Mouse (Mus musculus): ENCODE data around the gene Metap2. TPM values are rescaled to one million over a fixed set of nuclear protein-coding genes. Genes with fewer than 3 reads are reported as not detected.

Metap2 gene
- polyA plus RNA-seq, 1 experiment from 2014 or later = 137 TPM

- ATAC-seq = no peak
- peaks cover 15% of the 10 kb centered on the region for H3K36me3 ChIP-seq (ENCODE audit: insufficient read depth, low read length)
These were observed 14.0 kb downstream of the Metap2 start for GRCm38 (mm10) chr10:93882738-93883364.

GRCm38 (mm10) chr10:93881918-93882317, 15.0 kb downstream of the Metap2 start:
- Histone ChIP-seq H3K27me3 (replicated peaks; ENCODE audit: insufficient read depth, low read length) (no peaks in the 10 kb centered on the region), H3K4me3 (ENCODE audit: low read depth, low read length) (no peak overlapping the region), H3K9me3 (ENCODE audit: low read length) (no peaks in the 10 kb centered on the region), H3K27ac (ENCODE audit: low read length) (no peak overlapping the region), H3K36me3 (ENCODE audit: insufficient read depth, low read length) (peaks cover 16% of the 10 kb centered on the region), H3K9ac (replicated peaks; ENCODE audit: low read depth) (no peak overlapping the region), H3K4me1 (ENCODE audit: insufficient read depth, low read depth, low read length) (no peaks in the 10 kb centered on the region), H3K4me2 (replicated peaks; ENCODE audit: low read depth, low read length) (no peak overlapping the region)
- ATAC-seq (no peak), DNase-seq (ENCODE audit: low spot score) (no peak)
- TF ChIP-seq CTCF (IDR thresholded peaks at IDR 0.05) = no peak
- no peak for TF ChIP-seq EP300 (IDR thresholded peaks at IDR 0.05)

More at GRCm38 (mm10) chr10:93882738-93883364, 14.0 kb downstream of the Metap2 start:
- Histone ChIP-seq H3K4me2 (replicated peaks; ENCODE audit: low read depth, low read length) (no peak overlapping the region), H3K9me3 (ENCODE audit: low read length) (no peaks in the 10 kb centered on the region), H3K9ac (replicated peaks; ENCODE audit: low read depth) (no peak overlapping the region), H3K27me3 (replicated peaks; ENCODE audit: insufficient read depth, low read length) (no peaks in the 10 kb centered on the region), H3K4me3 (ENCODE audit: low read depth, low read length) (no peak overlapping the region), H3K27ac (ENCODE audit: low read length) (no peak overlapping the region), H3K4me1 (ENCODE audit: insufficient read depth, low read depth, low read length) (no peaks in the 10 kb centered on the region)
- DNase-seq (ENCODE audit: low spot score) = no peak
- 83% methylated on average over 8 of the region's 8 CpGs for WGBS
- TF ChIP-seq EP300 (IDR thresholded peaks at IDR 0.05) (no peak), CTCF (IDR thresholded peaks at IDR 0.05) (no peak)

GRCm38 (mm10) chr10:93878732-93879131, 18.2 kb downstream of the Metap2 start:
- no peak overlapping the region for H3K9ac ChIP-seq (replicated peaks; ENCODE audit: low read depth)
- H3K36me3 ChIP-seq (ENCODE audit: insufficient read depth, low read length) = peaks cover 16% of the 10 kb centered on the region
- no peak overlapping the region for H3K4me2 ChIP-seq (replicated peaks; ENCODE audit: low read depth, low read length)
- TF ChIP-seq CTCF (IDR thresholded peaks at IDR 0.05) = no peak
- no peak for TF ChIP-seq EP300 (IDR thresholded peaks at IDR 0.05)
- no peaks in the 10 kb centered on the region for H3K4me1 ChIP-seq (ENCODE audit: insufficient read depth, low read depth, low read length)
- H3K4me3 ChIP-seq (ENCODE audit: low read depth, low read length) = no peak overlapping the region
- no peak for ATAC-seq
- no peak for DNase-seq (ENCODE audit: low spot score)
- WGBS = 96% methylated on average over 4 of the region's 4 CpGs
- no peak overlapping the region for H3K27ac ChIP-seq (ENCODE audit: low read length)
- no peaks in the 10 kb centered on the region for H3K27me3 ChIP-seq (replicated peaks; ENCODE audit: insufficient read depth, low read length)
- H3K9me3 ChIP-seq (ENCODE audit: low read length) = no peaks in the 10 kb centered on the region

GRCm38 (mm10) chr10:93876772-93877171, 20.1 kb downstream of the Metap2 start:
- ATAC-seq (no peak), DNase-seq (ENCODE audit: low spot score) (no peak)
- WGBS = 90% methylated on average over 1 of the region's 1 CpGs
- Histone ChIP-seq H3K4me3 (ENCODE audit: low read depth, low read length) (no peak overlapping the region), H3K27me3 (replicated peaks; ENCODE audit: insufficient read depth, low read length) (no peaks in the 10 kb centered on the region), H3K9me3 (ENCODE audit: low read length) (no peaks in the 10 kb centered on the region), H3K4me2 (replicated peaks; ENCODE audit: low read depth, low read length) (no peak overlapping the region), H3K4me1 (ENCODE audit: insufficient read depth, low read depth, low read length) (no peaks in the 10 kb centered on the region), H3K9ac (replicated peaks; ENCODE audit: low read depth) (no peak overlapping the region), H3K27ac (ENCODE audit: low read length) (no peak overlapping the region), H3K36me3 (ENCODE audit: insufficient read depth, low read length) (peaks cover 21% of the 10 kb centered on the region)
- TF ChIP-seq CTCF (IDR thresholded peaks at IDR 0.05) = no peak
- TF ChIP-seq EP300 (IDR thresholded peaks at IDR 0.05) = no peak

GRCm38 (mm10) chr10:93868886-93869285, 28.0 kb downstream of the Metap2 start:
- DNase-seq (ENCODE audit: low spot score) = no peak
- no peak overlapping the region for H3K4me2 ChIP-seq (replicated peaks; ENCODE audit: low read depth, low read length)
- no peak for ATAC-seq
- no peak overlapping the region for H3K9ac ChIP-seq (replicated peaks; ENCODE audit: low read depth)
- TF ChIP-seq CTCF (IDR thresholded peaks at IDR 0.05) (no peak), EP300 (IDR thresholded peaks at IDR 0.05) (no peak)
- H3K27me3 ChIP-seq (replicated peaks; ENCODE audit: insufficient read depth, low read length) = no peaks in the 10 kb centered on the region
- H3K4me1 ChIP-seq (ENCODE audit: insufficient read depth, low read depth, low read length) = no peaks in the 10 kb centered on the region
- H3K9me3 ChIP-seq (ENCODE audit: low read length) = no peaks in the 10 kb centered on the region
- peaks cover 41% of the 10 kb centered on the region for H3K36me3 ChIP-seq (ENCODE audit: insufficient read depth, low read length)
- 85% methylated on average over 4 of the region's 4 CpGs for WGBS
- no peak overlapping the region for H3K4me3 ChIP-seq (ENCODE audit: low read depth, low read length)
- no peak overlapping the region for H3K27ac ChIP-seq (ENCODE audit: low read length)

GRCm38 (mm10) chr10:93868401-93868800, 28.5 kb downstream of the Metap2 start:
- Histone ChIP-seq H3K4me3 (ENCODE audit: low read depth, low read length) (no peak overlapping the region), H3K9ac (replicated peaks; ENCODE audit: low read depth) (no peak overlapping the region), H3K9me3 (ENCODE audit: low read length) (no peaks in the 10 kb centered on the region), H3K4me1 (ENCODE audit: insufficient read depth, low read depth, low read length) (no peaks in the 10 kb centered on the region), H3K27me3 (replicated peaks; ENCODE audit: insufficient read depth, low read length) (no peaks in the 10 kb centered on the region), H3K27ac (ENCODE audit: low read length) (no peak overlapping the region), H3K4me2 (replicated peaks; ENCODE audit: low read depth, low read length) (no peak overlapping the region), H3K36me3 (ENCODE audit: insufficient read depth, low read length) (peaks cover 42% of the 10 kb centered on the region)
- no peak for DNase-seq (ENCODE audit: low spot score)
- 88% methylated on average over 7 of the region's 7 CpGs for WGBS
- TF ChIP-seq CTCF (IDR thresholded peaks at IDR 0.05) (no peak), EP300 (IDR thresholded peaks at IDR 0.05) (no peak)
- ATAC-seq = no peak

GRCm38 (mm10) chr10:93856095-93856494, 40.8 kb downstream of the Metap2 start:
- ATAC-seq (no peak), DNase-seq (ENCODE audit: low spot score) (no peak)
- WGBS = 91% methylated on average over 6 of the region's 6 CpGs

More at GRCm38 (mm10) chr10:93856095-93856494, 40.8 kb downstream of the Metap2 start:
- no peaks in the 10 kb centered on the region for H3K9me3 ChIP-seq (ENCODE audit: low read length)
- no peak overlapping the region for H3K4me2 ChIP-seq (replicated peaks; ENCODE audit: low read depth, low read length)
- H3K36me3 ChIP-seq (ENCODE audit: insufficient read depth, low read length) = peaks cover 8% of the 10 kb centered on the region; the same call in 1 of the 2 replicates
- no peak overlapping the region for H3K4me3 ChIP-seq (ENCODE audit: low read depth, low read length)
- H3K27ac ChIP-seq (ENCODE audit: low read length) = no peak overlapping the region
- TF ChIP-seq EP300 (IDR thresholded peaks at IDR 0.05) (no peak), CTCF (IDR thresholded peaks at IDR 0.05) (no peak)
- no peaks in the 10 kb centered on the region for H3K27me3 ChIP-seq (replicated peaks; ENCODE audit: insufficient read depth, low read length)
- no peak overlapping the region for H3K9ac ChIP-seq (replicated peaks; ENCODE audit: low read depth)
- H3K4me1 ChIP-seq (ENCODE audit: insufficient read depth, low read depth, low read length) = no peaks in the 10 kb centered on the region
